Mouse (Mus musculus): ENCODE measurements around the gene Gp9. TPM values are rescaled to one million over a fixed set of nuclear protein-coding genes. Genes with fewer than 3 reads are reported as not detected.

The Gp9 gene
- polyA plus RNA-seq, 1 experiment: 0.66 TPM

DNA sequence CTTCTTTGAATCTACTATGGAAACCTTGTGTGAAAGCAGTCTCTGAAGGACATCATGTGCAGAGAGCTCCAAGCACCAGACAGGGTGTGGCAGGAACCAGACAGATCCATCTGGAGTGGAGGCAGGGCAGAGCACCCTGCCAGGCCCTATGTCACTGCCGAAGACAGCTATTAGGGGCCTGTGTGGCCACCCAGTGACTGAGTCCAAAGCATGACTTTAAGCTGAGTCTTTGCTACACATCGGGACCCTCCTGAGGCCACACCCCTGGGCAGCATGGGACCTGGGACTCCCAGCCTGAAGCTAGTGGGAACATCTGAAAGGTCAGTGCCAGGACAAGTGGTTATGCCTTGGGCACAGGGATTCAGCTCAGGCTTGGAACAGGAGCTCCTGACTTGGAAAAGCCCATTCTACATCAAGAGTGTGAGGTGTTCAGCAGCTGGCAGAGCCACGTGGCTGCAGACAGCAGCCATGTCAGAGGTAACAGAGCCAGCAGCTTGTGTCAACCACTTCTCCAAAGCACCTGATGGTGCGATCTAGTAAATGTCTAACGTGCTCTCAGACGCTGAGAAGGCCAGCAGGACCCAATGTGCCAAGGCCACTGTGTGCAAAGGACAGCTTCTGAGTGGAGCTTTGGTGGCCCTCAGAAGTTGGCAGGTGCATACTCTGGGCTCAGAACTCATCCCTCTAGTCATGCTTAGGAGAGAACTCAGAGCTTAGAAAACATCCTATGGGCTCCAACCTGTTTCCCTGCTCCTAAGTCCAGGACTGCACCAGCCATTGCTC is 9.4 kb downstream of the Gp9 start:
- Histone ChIP-seq H3K36me3 (ENCODE audit: control insufficient read depth, insufficient read depth, low read length) (no peaks in the 10 kb centered on the region), H3K27ac (ENCODE audit: insufficient read depth, low read depth, low read length) (no peak overlapping the region), H3K27me3 (replicated peaks; ENCODE audit: control insufficient read depth, insufficient read depth, low read length) (no peaks in the 10 kb centered on the region), H3K4me1 (ENCODE audit: control insufficient read depth, insufficient read depth, low read length) (0 out of 2 replicates have a peak, but pooled peaks cover 2% of the 10 kb centered on the region), H3K4me3 (ENCODE audit: insufficient read depth, low read depth, low read length) (no peak overlapping the region)
- no peak for TF ChIP-seq CTCF (conservative IDR thresholded peaks at IDR 0.05; ENCODE audit: insufficient read depth, insufficient read length, low read depth, low read length)
- 74% methylated on average over 6 of the region's 6 CpGs for WGBS
- no peak for DNase-seq

DNA sequence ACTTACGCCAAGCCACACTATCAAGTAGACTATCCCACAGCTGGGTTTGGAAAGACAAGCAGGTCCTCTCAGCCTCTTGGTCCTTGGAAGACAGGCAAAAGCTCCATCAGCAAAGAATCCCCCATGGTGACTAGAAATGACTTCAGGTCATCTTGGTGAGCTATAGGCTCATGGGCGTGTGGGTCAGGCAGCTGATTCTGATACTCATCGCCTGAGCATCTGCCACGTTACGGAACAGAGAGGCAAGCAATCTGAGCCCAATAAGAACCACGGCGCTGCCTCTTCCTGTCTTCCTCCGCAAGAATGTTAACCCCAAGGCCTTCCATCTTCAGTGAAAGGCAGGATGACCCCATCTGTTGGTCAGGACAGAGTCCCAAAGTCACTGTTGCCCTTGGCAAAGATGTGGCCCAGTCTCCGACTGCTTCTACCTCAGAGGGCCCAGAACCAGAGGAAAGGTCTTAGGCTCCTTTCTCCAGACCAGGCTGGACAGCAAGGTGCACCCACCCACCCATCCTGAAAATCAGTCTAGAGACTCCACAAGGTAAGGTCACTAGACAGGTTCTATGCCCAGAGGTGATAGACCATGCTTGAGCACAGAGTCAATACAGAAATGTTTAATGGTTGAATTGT is 10.5 kb downstream of the Gp9 start:
- Histone ChIP-seq H3K4me1 (ENCODE audit: control insufficient read depth, insufficient read depth, low read length) (0 out of 2 replicates have a peak, but pooled peaks cover 2% of the 10 kb centered on the region), H3K4me3 (ENCODE audit: insufficient read depth, low read depth, low read length) (no peak overlapping the region), H3K27ac (ENCODE audit: insufficient read depth, low read depth, low read length) (no peak overlapping the region), H3K27me3 (replicated peaks; ENCODE audit: control insufficient read depth, insufficient read depth, low read length) (no peaks in the 10 kb centered on the region), H3K36me3 (ENCODE audit: control insufficient read depth, insufficient read depth, low read length) (no peaks in the 10 kb centered on the region; the same call in 1 of the 2 replicates)
- TF ChIP-seq CTCF (conservative IDR thresholded peaks at IDR 0.05; ENCODE audit: insufficient read depth, insufficient read length, low read depth, low read length) (no peak), POLR2A (IDR thresholded peaks at IDR 0.05; ENCODE audit: low read depth, low read length) (no peak)
- DNase-seq: no peak
- WGBS: 85% methylated on average over 9 of the region's 9 CpGs

DNA sequence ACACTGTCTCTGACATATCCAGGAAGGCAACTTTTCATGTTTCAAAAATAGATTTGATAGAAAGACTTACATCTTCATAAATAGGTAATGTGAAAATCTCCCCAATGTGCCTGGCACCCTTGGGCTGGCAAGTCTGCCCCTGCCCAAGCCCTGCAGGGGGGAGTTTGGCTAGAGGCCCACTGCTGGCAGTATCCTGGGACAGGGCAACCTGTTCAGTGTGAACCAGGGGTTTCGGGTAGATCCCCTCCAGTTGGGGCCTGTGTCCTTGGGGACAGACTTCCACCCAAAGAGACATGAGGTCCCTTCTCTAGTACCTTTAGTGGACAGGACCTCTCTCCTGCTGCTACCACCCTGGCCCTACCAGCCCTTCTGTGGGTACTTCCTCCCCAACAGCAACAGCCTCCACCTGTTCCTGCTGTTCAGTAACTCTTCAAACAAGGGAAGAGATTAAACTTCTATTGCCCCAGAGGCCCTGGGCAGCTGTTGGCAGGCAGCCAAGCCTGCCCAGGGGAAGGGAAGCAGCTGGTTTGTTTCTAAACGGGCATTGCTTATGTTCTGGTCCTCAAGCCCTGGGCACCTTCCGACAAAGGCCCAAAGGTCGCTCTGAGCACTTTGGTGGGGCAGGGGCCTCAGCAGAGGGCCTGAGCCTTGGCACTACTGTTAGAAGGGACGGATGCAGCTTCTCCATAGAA is 11.2 kb downstream of the Gp9 start:
- H3K27ac ChIP-seq (ENCODE audit: insufficient read depth, low read depth, low read length): no peak overlapping the region
- H3K27me3 ChIP-seq (replicated peaks; ENCODE audit: control insufficient read depth, insufficient read depth, low read length): no peaks in the 10 kb centered on the region
- no peak for TF ChIP-seq CTCF (conservative IDR thresholded peaks at IDR 0.05; ENCODE audit: insufficient read depth, insufficient read length, low read depth, low read length)
- no peak for TF ChIP-seq POLR2A (IDR thresholded peaks at IDR 0.05; ENCODE audit: low read depth, low read length)
- H3K36me3 ChIP-seq (ENCODE audit: control insufficient read depth, insufficient read depth, low read length): no peaks in the 10 kb centered on the region; the same call in 1 of the 2 replicates
- 0 out of 2 replicates have a peak, but pooled peaks cover 2% of the 10 kb centered on the region for H3K4me1 ChIP-seq (ENCODE audit: control insufficient read depth, insufficient read depth, low read length)
- no peak overlapping the region for H3K4me3 ChIP-seq (ENCODE audit: insufficient read depth, low read depth, low read length)
- DNase-seq: peak; percentile 75
- 29% methylated on average over 5 of the region's 5 CpGs for WGBS

DNA sequence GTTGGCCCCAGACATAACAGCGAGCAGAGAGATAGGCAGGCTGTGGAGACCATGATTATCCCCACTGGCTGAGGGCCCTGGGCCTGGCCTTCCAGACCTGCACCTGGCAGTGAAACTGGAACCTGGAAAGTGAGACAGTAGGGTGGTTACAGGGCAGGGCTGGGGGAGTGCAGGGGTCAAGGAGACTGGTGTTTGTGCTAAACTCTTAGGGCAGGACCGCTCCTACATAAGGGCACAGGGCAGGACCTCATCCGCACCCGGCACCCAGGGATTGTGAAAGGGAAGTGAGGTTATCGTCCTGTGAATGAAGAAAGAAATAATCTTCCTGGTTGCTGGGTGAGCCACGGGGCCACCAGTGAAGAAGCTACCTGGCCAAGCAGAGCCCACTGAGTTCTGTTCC is 11.9 kb downstream of the Gp9 start:
- Histone ChIP-seq H3K4me1 (ENCODE audit: control insufficient read depth, insufficient read depth, low read length) (0 out of 2 replicates have a peak, but pooled peaks cover 2% of the 10 kb centered on the region), H3K4me3 (ENCODE audit: insufficient read depth, low read depth, low read length) (no peak overlapping the region), H3K36me3 (ENCODE audit: control insufficient read depth, insufficient read depth, low read length) (no peaks in the 10 kb centered on the region; the same call in 1 of the 2 replicates), H3K27ac (ENCODE audit: insufficient read depth, low read depth, low read length) (no peak overlapping the region), H3K27me3 (replicated peaks; ENCODE audit: control insufficient read depth, insufficient read depth, low read length) (no peaks in the 10 kb centered on the region)
- TF ChIP-seq CTCF (conservative IDR thresholded peaks at IDR 0.05; ENCODE audit: insufficient read depth, insufficient read length, low read depth, low read length) (no peak), POLR2A (IDR thresholded peaks at IDR 0.05; ENCODE audit: low read depth, low read length) (no peak)
- 77% methylated on average over 6 of the region's 6 CpGs for WGBS
- DNase-seq: no peak

DNA sequence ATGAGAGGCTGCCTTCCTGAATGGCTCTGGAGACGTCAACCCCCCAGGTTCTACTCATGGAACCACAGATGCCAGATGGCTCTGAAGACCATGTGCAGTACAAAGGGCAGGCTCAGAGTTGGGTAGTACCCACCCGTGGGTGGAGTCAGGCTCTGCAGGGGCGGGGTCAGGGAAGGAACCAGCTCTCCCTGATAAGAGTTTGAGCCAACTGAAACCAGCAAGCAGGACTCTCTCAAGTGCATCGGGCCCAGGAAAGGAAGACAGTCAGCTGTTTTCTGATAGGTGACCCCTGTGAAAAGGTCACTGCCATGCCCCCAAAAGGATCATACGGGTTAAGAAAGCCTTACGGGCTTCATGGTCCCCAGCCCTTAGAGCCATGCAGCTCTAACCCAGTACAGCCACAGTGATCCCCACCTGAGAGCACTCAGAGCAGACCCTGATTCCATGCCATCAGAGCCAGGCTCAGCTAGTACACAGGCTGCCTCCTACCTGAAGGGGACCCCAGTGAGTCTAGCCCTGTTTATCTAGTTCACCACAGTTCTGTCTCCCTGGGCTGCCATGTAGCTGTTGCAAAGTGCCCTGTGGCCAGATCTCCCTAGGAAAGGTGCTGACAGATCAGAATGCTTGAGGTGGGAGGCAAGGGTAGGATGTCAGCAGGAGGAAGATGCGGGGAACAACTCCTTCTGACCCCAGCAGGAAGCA is 13.1 kb downstream of the Gp9 start:
- H3K4me3 ChIP-seq (ENCODE audit: insufficient read depth, low read depth, low read length): no peak overlapping the region
- H3K36me3 ChIP-seq (ENCODE audit: control insufficient read depth, insufficient read depth, low read length): no peaks in the 10 kb centered on the region; the same call in 1 of the 2 replicates
- H3K27me3 ChIP-seq (replicated peaks; ENCODE audit: control insufficient read depth, insufficient read depth, low read length): no peaks in the 10 kb centered on the region
- peak; percentile 33 for DNase-seq
- WGBS: 54% methylated on average over 7 of the region's 7 CpGs
- 0 out of 2 replicates have a peak, but pooled peaks cover 2% of the 10 kb centered on the region for H3K4me1 ChIP-seq (ENCODE audit: control insufficient read depth, insufficient read depth, low read length)
- no peak for TF ChIP-seq CTCF (conservative IDR thresholded peaks at IDR 0.05; ENCODE audit: insufficient read depth, insufficient read length, low read depth, low read length)
- no peak for TF ChIP-seq POLR2A (IDR thresholded peaks at IDR 0.05; ENCODE audit: low read depth, low read length)
- no peak overlapping the region for H3K27ac ChIP-seq (ENCODE audit: insufficient read depth, low read depth, low read length)

DNA sequence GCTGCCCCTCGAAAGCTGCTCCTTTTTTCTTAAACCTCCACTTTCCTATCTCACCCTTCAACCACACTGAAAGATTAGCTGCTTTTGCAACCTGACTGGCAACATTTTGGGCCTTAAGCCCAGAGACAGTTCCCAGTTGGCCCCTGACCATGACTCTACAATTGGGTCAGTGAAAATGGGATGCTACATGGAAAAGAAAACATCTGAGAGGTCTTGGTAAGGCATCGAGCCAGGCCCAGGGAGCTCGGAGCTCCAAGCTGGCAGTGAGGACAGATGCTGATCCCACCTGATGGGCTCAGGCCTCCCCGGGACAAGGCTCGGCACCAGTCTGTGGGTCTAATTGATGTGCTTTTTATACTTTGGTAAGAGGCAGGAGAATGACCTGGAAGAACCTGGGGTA is 14.0 kb downstream of the Gp9 start:
- Histone ChIP-seq H3K27me3 (replicated peaks; ENCODE audit: control insufficient read depth, insufficient read depth, low read length) (no peaks in the 10 kb centered on the region), H3K27ac (ENCODE audit: insufficient read depth, low read depth, low read length) (no peak overlapping the region), H3K4me3 (ENCODE audit: insufficient read depth, low read depth, low read length) (no peak overlapping the region), H3K4me1 (ENCODE audit: control insufficient read depth, insufficient read depth, low read length) (peaks cover 2% of the 10 kb centered on the region; the same call in 1 of the 2 replicates), H3K36me3 (ENCODE audit: control insufficient read depth, insufficient read depth, low read length) (no peaks in the 10 kb centered on the region; the same call in 1 of the 2 replicates)
- no peak for TF ChIP-seq CTCF (conservative IDR thresholded peaks at IDR 0.05; ENCODE audit: insufficient read depth, insufficient read length, low read depth, low read length)
- no peak for TF ChIP-seq POLR2A (IDR thresholded peaks at IDR 0.05; ENCODE audit: low read depth, low read length)
- 95% methylated on average over 5 of the region's 5 CpGs for WGBS
- DNase-seq: no peak

Data from kidney, adult 2 months (tissue).